Mouse (Mus musculus) liver, adult 2 months (tissue): ENCODE measurements around the gene Pithd1.

Source experiments
- CTCF ChIP-seq: fragments of 200-500 bp; IDR thresholded peaks from 2 replicates; pipeline ENCODE4 v1.5.1; 2011; ENCODE audit warnings: low read depth, low read length, control low read depth
- POLR2A ChIP-seq: fragments of 200-500 bp; IDR thresholded peaks from 2 replicates; pipeline ENCODE4 v1.6.1; 2011; ENCODE audit warnings: low read length, control low read depth; ENCODE audit not compliant: insufficient read depth; ENCODE audit errors: extremely low read depth

GRCm38 (mm10) chr4:136004921-136005320 is 17.9 kb upstream of the Pithd1 start:
- TF ChIP-seq POLR2A (no peak), CTCF (no peak)
